Mouse (Mus musculus): ENCODE measurements at regions not wholly inside any gene's neighbourhood (a gene's known extent, or its start where the extent isn't known, plus 50 kb on each side); places are given as distances from the start of the nearest gene placed in this dataset.

GRCm38 (mm10) chr3:39540530-39541118, 653.9 kb downstream of the Fat4 start:
- TF ChIP-seq CTCF (IDR thresholded peaks at IDR 0.05; ENCODE audit: extremely low read depth, insufficient read depth, low read length): no peak
- no peak for TF ChIP-seq POLR2A (IDR thresholded peaks at IDR 0.05; ENCODE audit: extremely low read depth, insufficient read depth, low read length)

Measured in cortical plate, adult 2 months (tissue).